Mouse (Mus musculus) embryo, embryonic 10 days (tissue): Measurements from ENCODE around the gene Trim3.

Experiments used
- DNase-seq: peaks from one replicate; pipeline ENCODE4 v3.0.0-alpha.2; 2015; ENCODE audit warnings: low spot score

The Trim3 gene

DNA sequence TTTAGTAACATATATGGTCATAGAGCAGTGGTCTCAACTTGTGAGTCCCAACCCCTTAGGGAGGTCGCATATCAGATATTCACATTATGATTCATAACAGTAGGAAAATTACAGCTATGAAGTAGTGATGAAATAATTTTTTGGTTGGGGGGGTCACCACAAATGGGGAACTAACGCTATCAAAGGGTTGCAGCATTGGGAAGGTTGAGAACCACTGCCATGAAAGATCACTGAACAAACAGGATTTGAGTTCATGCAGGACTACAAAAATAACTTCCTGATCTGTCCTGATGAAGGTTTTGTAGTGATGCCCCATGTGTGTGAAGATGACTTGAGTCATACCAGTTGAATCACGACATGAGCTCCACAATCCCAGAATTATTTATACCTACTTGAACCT is 24.9 kb downstream of the Trim3 start:
- no peak for DNase-seq

DNA sequence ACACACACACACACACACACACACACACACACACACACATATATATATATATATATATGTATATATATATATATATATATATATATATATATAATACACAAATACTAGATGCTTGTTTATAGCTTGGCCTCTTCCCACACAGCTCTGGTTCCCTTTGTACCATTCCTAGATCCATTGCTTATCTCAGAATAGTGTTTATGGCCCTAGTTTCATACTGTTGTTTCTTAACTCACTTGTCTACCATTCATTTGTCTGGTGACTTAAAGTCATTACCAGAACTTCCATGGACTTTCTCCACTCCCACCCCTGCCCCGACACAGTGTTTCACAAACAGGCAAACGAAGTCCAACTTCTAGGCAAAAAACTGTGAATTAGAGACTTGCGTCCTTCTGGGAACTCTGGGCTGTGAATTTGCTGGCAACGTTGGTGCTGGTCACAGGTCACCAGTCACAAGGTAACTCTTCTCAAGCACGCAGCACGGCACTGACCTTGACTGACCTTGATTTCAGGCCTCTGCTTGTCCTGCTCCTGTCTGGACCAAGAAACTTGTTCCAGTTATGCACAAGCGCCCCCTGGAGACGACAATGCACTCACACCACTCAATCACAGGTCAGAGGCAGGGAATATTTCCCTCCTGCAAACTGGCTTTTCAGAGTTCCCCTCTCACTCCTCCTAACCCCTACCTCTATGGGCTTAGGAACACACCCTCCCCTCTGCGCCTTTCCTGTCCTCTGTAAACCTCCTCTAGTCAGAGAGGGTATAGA is 30.3 kb downstream of the Trim3 start:
- peak; percentile 86 for DNase-seq

GRCm38 (mm10) chr7:105590097-105590496 is 43.3 kb downstream of the Trim3 start:
- DNase-seq, result no peak

- DNase-seq, result no peak
These were observed 45.0 kb downstream of the Trim3 start for GRCm38 (mm10) chr7:105588325-105588912.

- no peak for DNase-seq
These were observed 51.4 kb downstream of the Trim3 start for GRCm38 (mm10) chr7:105581959-105582358.

DNA sequence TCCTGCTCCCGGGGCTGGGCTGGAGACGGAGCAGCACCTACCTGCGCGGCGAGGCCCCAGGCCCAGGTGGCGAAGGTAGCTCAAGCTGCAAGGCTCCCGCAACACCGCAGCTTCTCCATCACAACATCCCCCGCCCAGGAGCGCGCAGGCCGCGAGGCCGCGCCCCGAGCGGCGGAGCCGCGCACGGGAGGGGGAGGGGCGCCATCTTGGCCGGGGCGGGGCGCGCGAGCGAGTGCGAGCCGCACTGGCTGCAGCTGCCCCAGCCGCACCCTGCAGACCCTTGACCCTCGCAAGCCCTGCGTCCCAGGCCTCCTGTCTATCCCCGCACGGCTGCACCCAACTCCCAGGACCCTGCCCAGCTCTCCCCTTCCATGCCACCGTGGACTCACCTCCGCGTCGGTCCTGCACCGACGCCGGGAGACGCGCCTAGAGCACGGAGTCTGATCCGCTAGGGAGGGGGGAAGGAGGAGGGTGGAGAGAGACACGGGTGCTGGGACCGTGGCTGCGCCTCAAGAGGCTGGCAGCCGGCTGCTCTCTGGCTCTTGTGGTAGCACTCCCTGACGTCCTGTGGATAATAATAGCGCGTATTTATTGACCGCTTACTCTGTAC is 52.2 kb downstream of the Trim3 start, which contains the start of gene Apbb1:
TSS of gene Apbb1 (minus strand) at position 560 of the 610 bp plus-strand sequence.
- DNase-seq, result peak; percentile 67

DNA sequence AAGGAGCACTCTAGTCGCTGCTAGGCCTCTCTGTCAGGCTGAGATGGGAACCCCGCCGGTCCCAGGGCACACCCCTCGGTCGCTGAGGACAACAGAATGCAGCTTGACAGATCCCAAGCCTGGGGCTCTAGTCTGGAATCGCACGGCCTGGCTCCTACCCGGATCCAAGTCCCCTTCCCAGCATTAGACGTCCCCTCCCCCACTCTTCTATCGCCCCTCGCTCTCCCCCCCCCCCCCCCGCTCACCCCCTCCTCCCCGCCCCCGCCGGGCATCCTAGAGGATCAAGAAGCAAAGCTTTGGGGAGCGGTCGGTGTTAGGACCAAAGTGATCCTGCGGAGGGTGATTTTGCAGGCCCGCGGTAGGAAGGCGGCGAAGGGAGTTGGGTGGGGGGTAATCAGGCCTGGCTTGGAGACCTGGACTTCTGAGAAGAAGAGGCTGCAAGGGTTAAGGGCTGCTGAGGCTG is 52.7 kb downstream of the Trim3 start:
- DNase-seq, result peak; percentile 67

DNA sequence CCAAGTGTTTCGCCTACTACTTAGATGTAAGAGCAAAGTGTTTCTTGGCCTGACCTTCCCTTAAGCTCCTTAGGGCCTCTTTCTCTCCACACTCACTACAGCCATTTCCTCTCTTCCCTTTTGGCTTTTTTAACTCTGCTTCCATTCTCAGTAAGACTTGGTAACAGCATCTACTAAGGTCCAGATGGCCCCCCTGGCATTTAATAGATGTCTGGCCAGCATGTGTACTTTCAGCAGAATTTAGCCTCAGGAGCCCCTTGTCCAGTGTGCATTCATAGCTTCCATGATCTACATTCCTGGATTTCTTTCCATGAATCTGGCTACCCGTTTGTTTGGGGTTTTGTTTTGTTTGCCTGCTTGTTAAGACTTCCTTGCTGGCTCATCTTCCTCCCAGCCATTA is 54.9 kb downstream of the Trim3 start:
- DNase-seq, result no peak

GRCm38 (mm10) chr7:105577377-105577871 is 55.9 kb downstream of the Trim3 start:
- DNase-seq, result no peak

DNA sequence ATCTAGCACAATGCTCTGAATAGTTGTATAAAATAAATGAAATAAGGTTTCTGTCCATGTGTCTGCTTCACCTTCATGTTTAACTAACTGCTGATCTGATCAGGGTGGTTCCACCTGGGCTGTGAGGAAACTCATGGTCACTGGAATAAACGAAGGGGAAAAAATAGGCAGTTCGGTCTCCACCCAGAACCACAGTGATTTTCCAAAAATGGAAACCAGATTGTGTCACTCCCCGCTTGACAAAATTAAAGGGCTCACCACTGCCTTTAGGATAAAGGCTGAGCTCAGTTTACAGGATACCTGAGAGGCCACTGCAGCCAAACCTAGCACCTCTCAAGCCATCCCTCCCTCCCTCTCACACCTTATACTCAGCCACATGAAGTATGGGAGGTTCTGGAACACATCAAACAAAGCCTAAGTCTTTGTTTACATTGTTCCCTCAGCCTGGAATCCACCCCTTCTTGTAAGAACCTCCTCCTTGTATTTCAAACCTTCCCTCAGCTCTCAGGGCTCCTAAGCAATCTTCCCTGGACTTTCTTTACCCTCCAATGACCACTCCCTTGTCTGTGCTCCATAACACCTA is 57.1 kb downstream of the Trim3 start:
- no peak for DNase-seq

GRCm38 (mm10) chr7:105574537-105574936 is 58.8 kb downstream of the Trim3 start:
- DNase-seq, result no peak

- no peak for DNase-seq
These were observed 60.4 kb downstream of the Trim3 start for GRCm38 (mm10) chr7:105572949-105573348.

- DNase-seq, result no peak
These were observed 62.6 kb downstream of the Trim3 start for GRCm38 (mm10) chr7:105570756-105571155.

DNA sequence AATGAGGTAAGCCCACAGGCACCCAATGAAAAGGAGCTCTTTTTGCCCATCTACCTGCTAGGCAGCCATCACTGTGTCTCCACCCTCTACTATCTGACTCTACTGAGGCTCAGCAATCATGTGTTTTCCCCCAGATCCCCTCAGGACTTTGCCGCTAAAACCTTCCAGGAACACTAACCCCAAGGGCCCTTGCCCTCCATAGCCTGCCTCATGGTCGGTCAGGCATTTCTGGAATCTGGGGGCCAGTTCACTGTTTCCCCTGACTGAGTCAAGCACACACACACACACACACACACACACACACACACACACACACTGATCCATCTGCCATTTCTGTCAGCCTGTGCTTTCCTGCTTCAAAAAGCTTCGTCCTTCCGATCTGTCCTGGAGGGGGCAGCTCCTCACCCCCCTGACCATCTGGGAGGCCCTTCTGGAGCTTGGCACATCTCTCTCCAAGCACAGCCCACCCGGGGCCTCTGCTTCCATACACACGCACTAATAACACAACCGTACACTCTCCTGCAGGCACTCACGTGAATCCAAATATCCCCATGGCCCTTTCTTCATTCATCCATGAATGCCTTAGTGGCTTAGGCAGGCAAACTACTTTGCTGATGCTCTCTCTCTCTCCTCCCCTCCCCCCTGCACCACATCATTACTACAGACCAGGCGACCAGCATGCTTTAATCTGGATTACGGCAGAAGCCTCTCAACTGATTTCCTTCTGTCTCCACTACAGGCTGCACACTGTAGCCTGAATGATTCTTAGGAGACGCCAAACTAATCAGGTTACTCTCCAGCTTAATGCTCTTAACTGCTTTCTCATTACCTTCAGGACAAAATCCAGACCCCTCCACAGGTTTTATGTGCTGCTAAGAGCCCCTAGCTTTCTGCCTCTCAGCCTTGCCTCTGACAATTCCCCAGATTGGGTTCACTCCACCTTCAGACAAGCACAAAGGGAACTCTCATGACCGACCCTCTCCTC is 63.6 kb downstream of the Trim3 start:
- DNase-seq, result no peak

- peak; percentile 80 for DNase-seq
These were observed 64.3 kb downstream of the Trim3 start for GRCm38 (mm10) chr7:105568988-105569471.

GRCm38 (mm10) chr7:105568583-105568982 is 64.8 kb downstream of the Trim3 start:
- no peak for DNase-seq

GRCm38 (mm10) chr7:105565071-105565836 is 68.1 kb downstream of the Trim3 start:
- no peak for DNase-seq

- DNase-seq, result no peak
These were observed 70.0 kb downstream of the Trim3 start for GRCm38 (mm10) chr7:105563367-105563766.

- no peak for DNase-seq
These were observed 71.1 kb downstream of the Trim3 start for GRCm38 (mm10) chr7:105562317-105562716.

DNA sequence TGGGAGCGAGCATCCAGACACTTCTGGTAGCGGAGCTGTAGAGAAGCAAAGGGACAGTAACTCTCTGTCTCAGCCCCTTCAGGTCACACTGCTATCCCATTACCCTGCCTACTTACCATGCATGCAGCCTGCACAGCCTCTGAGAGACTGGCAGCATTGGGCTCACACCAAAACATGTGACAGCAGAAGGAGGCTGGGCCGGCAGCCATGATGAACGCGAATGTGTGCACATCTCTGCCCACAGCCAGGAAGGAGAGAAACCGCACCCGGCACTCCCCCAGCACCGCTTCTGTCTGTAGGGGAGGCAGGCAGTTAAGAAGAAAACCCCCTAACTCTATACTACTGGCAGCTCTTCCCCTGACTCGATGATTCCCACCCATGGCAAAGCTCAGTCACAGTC is 74.4 kb downstream of the Trim3 start:
- DNase-seq, result no peak
